Mouse (Mus musculus) thymus, adult 18-20 months (tissue): ENCODE data around the gene Wnt5b.

ENCODE experiments used
- DNase-seq, 2 experiments: peaks; one replicate each; pipeline ENCODE4 v3.0.0; 2022; ENCODE audit warnings: mixed read lengths in 2 of 2

The Wnt5b gene

DNA sequence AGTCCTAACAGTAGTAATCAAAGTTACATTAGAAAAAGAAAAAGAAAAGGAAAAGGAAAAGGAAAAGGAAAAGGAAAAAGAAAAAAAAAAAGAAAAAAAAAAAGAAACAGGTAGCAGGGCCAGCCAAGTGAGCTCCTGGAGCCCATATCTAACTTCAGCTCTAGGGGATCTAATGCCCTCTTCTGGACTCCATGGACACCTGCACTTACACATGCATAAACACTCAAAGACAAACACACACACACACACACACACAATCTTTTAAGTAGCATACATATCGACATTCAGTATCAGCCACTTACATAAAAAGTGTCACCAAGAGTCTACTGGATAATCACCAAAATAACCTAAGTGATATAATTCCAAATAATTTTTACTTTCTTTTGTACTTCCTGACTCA is 158.5 kb downstream of the Wnt5b start:
- no peak for DNase-seq
